Mouse (Mus musculus) liver, postnatal 0 days (tissue): ENCODE measurements around the gene 1520401A03Rik. TPM values are rescaled to one million over a fixed set of nuclear protein-coding genes. Genes with fewer than 3 reads are reported as not detected.

ENCODE experiments used
- ATAC-seq: fragments of 200-750 bp; cut with Nextera tagmentation; 2 replicates; pipeline ENCODE4 v1.8.0; 2017; ENCODE audit warnings: mild to moderate bottlenecking, moderate library complexity
- DNase-seq: peaks from one replicate; pipeline ENCODE4 v3.0.0-alpha.2; 2016
- H3K27ac ChIP-seq: fragments of 300-500 bp; sonication (generic); 2 replicates; pipeline ENCODE4 v1.5.1; 2014; ENCODE audit warnings: antibody characterized with exemption, moderate library complexity, mild to moderate bottlenecking, low read depth
- H3K27me3 ChIP-seq: fragments of 300-500 bp; sonication (generic); 2 replicates; pipeline ENCODE4 v1.6.1; 2014; ENCODE audit warnings: low read length, control low read depth, mixed read lengths; ENCODE audit not compliant: insufficient read depth
- H3K36me3 ChIP-seq: fragments of 300-500 bp; sonication (generic); replicated peaks from 2 replicates; pipeline ENCODE4 v1.6.1; 2014; ENCODE audit warnings: mild to moderate bottlenecking, control low read depth, low read length, moderate library complexity, mixed read lengths; ENCODE audit not compliant: insufficient read depth
- H3K4me1 ChIP-seq: fragments of 300-500 bp; sonication (generic); 2 replicates; pipeline ENCODE4 v1.6.1; 2014; ENCODE audit warnings: antibody characterized with exemption, mild to moderate bottlenecking, control low read depth; ENCODE audit not compliant: insufficient read depth
- H3K4me2 ChIP-seq: fragments of 300-500 bp; sonication (generic); 2 replicates; pipeline ENCODE4 v1.6.1; 2014; ENCODE audit warnings: low read depth, mild to moderate bottlenecking, low read length, moderate library complexity, mixed read lengths
- H3K4me3 ChIP-seq: fragments of 300-500 bp; sonication (generic); 2 replicates; pipeline ENCODE4 v1.5.1; 2014; ENCODE audit warnings: low read depth, low read length
- H3K9ac ChIP-seq: fragments of 300-500 bp; sonication (generic); replicated peaks from 2 replicates; pipeline ENCODE4 v1.6.1; 2014; ENCODE audit warnings: mild to moderate bottlenecking, moderate library complexity
- H3K9me3 ChIP-seq: fragments of 300-500 bp; sonication (generic); 2 replicates; pipeline ENCODE4 v1.6.1; 2016; ENCODE audit warnings: mild to moderate bottlenecking, control low read depth, low read length, mixed read lengths
- CTCF ChIP-seq: sonication (generic); IDR thresholded peaks from 2 replicates; pipeline ENCODE4 v1.5.1; 2016; ENCODE audit warnings: antibody characterized with exemption, low read depth
- EP300 ChIP-seq: IDR thresholded peaks from 2 replicates; pipeline ENCODE4 v1.6.1; 2016; ENCODE audit warnings: antibody characterized with exemption, low read depth, mild to moderate bottlenecking
- WGBS: fragments of 180-500 bp; shearing (Covaris S2); extraction: QIAGEN DNeasy Blood & Tissue Kit; methylation state at CpG from one replicate; pipeline ENCODE4 v1.1.7; 2014; ENCODE audit not compliant: insufficient replicate concordance; 5-methylcytosine and 5-hydroxymethylcytosine counted together
- polyA plus RNA-seq: library from polyadenylated mRNA; unstranded; fragments of >200 nt; fragmentation: Nextera tagmentation; extraction: Ambion mirVana; gene quantifications from 2 replicates; pipeline ENCODE4 v1.2.1, GENCODE M21; 2015

Gene 1520401A03Rik
- polyA plus RNA-seq, 1 experiment from 2014 or later: not detected

DNA sequence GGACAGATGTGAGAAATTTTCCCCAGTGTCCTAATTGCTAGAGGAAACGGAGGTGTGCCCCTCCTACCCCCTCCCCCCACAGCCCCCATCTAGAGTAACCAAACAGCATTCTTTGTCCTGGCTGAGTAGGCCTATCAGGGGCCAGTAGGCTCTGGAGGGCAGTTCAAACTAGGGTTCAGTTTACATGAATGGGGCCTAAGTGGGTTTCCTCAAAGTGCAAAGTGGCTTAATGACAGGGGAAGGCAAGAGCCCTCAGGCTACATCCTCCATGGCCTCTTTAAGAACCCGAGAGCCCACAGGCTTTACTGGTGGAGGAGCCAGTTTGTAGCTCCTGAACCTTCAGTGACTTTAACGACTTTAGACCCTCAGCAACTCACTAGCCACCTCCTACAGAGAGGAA lies 26.8 kb downstream of the 1520401A03Rik start:
- Histone ChIP-seq H3K4me1 (peaks cover 4% of the 10 kb centered on the region; the same call in 1 of the 2 replicates), H3K4me3 (no peak overlapping the region), H3K4me2 (no peak overlapping the region), H3K27ac (no peak overlapping the region), H3K36me3 (no peaks in the 10 kb centered on the region), H3K9ac (no peak overlapping the region), H3K9me3 (no peaks in the 10 kb centered on the region), H3K27me3 (peaks cover 32% of the 10 kb centered on the region)
- TF ChIP-seq EP300: no peak
- no peak for TF ChIP-seq CTCF
- DNase-seq (no peak), ATAC-seq (no peak)
- 35% methylated on average over 3 of the region's 3 CpGs for WGBS

DNA sequence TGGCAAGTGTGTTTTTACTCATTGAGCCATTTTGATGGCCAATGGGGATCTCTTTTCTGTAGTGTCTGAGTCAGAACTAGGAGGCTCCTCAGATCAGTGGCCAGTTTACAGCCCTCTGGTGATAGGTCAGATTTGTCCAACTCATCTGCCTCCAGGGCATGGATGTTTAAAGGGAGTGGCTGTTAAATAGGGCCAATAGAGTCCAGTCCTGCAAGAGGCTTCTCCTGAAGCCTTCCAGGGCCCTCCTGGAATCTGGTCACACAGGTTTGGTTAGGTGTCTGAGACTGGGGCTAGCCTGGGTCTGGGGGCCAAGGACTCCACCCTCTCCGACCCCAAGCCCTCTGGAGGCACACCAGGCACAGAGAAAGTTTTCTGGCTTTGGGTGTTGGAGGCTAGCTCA lies 28.1 kb downstream of the 1520401A03Rik start:
- 53% methylated on average over 1 of the region's 1 CpGs for WGBS
- Histone ChIP-seq H3K4me3 (no peak overlapping the region), H3K4me1 (no peaks in the 10 kb centered on the region), H3K4me2 (no peak overlapping the region), H3K9me3 (no peaks in the 10 kb centered on the region), H3K27ac (no peak overlapping the region), H3K36me3 (no peaks in the 10 kb centered on the region), H3K9ac (no peak overlapping the region), H3K27me3 (peaks cover 20% of the 10 kb centered on the region)
- TF ChIP-seq EP300 (no peak), CTCF (no peak)
- no peak for ATAC-seq
- DNase-seq: no peak

DNA sequence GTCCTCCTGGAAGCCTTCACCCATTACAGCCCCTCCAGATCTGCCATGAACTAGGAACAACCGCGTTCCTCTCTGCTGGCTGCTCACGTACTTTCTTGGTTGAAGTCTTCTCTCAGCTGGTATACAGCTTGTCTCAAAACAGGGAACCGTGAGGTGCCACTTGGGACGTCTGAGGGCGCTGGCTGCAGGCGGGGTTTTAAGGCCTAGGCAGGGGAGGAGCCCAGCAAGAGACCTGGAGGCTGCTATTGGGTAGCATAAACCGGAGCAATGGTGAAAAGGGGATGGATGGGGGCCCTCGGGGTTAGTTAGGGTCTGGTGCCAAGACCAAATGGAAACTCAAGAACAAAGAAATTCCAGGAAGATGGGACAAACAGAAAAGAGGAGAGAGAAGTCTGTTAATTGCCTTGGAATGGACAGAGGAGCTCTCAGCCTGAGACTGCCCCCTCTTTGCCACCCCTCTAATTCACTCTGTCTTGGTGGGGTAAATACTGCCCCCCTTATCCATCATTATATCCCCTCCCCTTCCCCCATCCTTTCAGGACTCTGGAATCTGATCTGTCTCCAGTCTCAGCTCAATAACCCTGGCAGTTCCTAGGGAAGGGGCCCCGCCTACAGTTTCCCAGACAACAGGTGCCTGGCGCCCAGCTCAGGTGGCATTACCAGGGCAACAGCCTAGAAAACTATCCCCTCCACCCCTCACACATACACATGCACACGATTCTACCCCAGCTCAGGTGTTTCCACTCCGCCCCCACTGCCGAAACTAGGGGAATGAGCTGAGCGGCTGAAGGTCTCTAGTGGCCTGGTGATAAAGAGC lies 38.5 kb downstream of the 1520401A03Rik start, which contains the start of gene Cldn9:
Gene Cldn9, minus strand, starts transcription at position 171 of the 817 bp plus-strand sequence.
- H3K36me3 ChIP-seq: no peaks in the 10 kb centered on the region
- H3K27me3 ChIP-seq: peaks cover 54% of the 10 kb centered on the region
- no peak within 1 kb of the TSS for H3K27ac ChIP-seq
- no peak within 1 kb of the TSS for H3K4me2 ChIP-seq
- no peak within 1 kb of the TSS for H3K9ac ChIP-seq
- peaks cover 6% of the 10 kb centered on the region for H3K4me1 ChIP-seq
- H3K9me3 ChIP-seq: no peaks in the 10 kb centered on the region
- DNase-seq (peak; percentile 14), ATAC-seq (no peak)
- TF ChIP-seq EP300 (no peak), CTCF (no peak)
- no peak within 1 kb of the TSS for H3K4me3 ChIP-seq
- WGBS: 30% methylated on average over 15 of the region's 15 CpGs

GRCm38 (mm10) chr17:23683226-23683625 lies 39.4 kb downstream of the 1520401A03Rik start:
- H3K36me3 ChIP-seq: no peaks in the 10 kb centered on the region
- no peak overlapping the region for H3K4me3 ChIP-seq
- H3K9ac ChIP-seq: no peak overlapping the region
- H3K9me3 ChIP-seq: no peaks in the 10 kb centered on the region
- 23% methylated on average over 15 of the region's 15 CpGs for WGBS
- H3K4me1 ChIP-seq: peaks cover 7% of the 10 kb centered on the region
- DNase-seq (peak; percentile 10), ATAC-seq (no peak)
- no peak overlapping the region for H3K4me2 ChIP-seq
- H3K27ac ChIP-seq: no peak overlapping the region
- no peak for TF ChIP-seq EP300
- TF ChIP-seq CTCF: no peak
- H3K27me3 ChIP-seq: peaks cover 62% of the 10 kb centered on the region

- ATAC-seq (no peak), DNase-seq (no peak)
- Histone ChIP-seq H3K4me1 (peaks cover 11% of the 10 kb centered on the region), H3K9ac (no peak overlapping the region), H3K4me3 (no peak overlapping the region), H3K9me3 (no peaks in the 10 kb centered on the region), H3K36me3 (no peaks in the 10 kb centered on the region), H3K27ac (no peak overlapping the region), H3K4me2 (no peak overlapping the region), H3K27me3 (peaks cover 66% of the 10 kb centered on the region)
- no peak for TF ChIP-seq EP300
- no peak for TF ChIP-seq CTCF
- 63% methylated on average over 3 of the region's 3 CpGs for WGBS
Measured at GRCm38 (mm10) chr17:23682530-23682929, 40.1 kb downstream of the 1520401A03Rik start.

DNA sequence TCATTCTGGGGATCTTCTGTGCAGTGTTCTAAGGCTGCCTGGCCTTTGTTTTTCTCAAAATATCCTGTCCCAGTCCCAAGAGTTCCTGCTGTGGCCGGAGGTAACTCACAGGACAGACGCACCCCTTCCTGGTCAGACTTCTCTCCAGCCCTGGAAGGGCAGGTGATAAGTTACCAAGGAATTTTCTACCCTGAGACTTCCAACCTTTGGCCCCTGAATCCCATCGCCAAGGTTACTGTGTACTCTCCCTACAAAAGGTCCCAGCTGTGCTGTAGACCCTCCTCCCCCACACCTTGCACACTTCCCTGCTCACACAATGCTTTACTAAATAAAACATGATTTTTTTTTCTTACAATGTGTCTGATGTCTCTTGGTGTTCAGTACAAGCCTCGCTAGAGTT lies 40.5 kb downstream of the 1520401A03Rik start:
- TF ChIP-seq CTCF: no peak
- no peak for TF ChIP-seq EP300
- WGBS: 42% methylated on average over 4 of the region's 4 CpGs

More for the DNA sequence above, 40.5 kb downstream of the 1520401A03Rik start:
- H3K4me1 ChIP-seq: peaks cover 12% of the 10 kb centered on the region
- no peak overlapping the region for H3K9ac ChIP-seq
- no peaks in the 10 kb centered on the region for H3K36me3 ChIP-seq
- no peak overlapping the region for H3K27ac ChIP-seq
- H3K27me3 ChIP-seq: peaks cover 67% of the 10 kb centered on the region
- no peak overlapping the region for H3K4me2 ChIP-seq
- H3K4me3 ChIP-seq: no peak overlapping the region
- DNase-seq: no peak
- no peaks in the 10 kb centered on the region for H3K9me3 ChIP-seq
- ATAC-seq: no peak
